Mouse (Mus musculus) lung, embryonic 14.5 days (tissue): ENCODE results near the gene Adprhl1. TPM values are rescaled to one million over a fixed set of nuclear protein-coding genes. Genes with fewer than 3 reads are reported as not detected.
A peak's percentile ranks its signal among the peaks of the same experiment; 100 is the strongest.

Source experiments
- ATAC-seq: fragments of 200-750 bp; cut with Nextera tagmentation; 2 replicates; pipeline ENCODE4 v1.8.0; 2017; ENCODE audit warnings: mild to moderate bottlenecking, moderate TSS enrichment, moderate library complexity; ENCODE audit not compliant: insufficient read depth
- DNase-seq: peaks from one replicate; pipeline ENCODE4 v3.0.0-alpha.2; 2015
- H3K27ac ChIP-seq: fragments of 300-500 bp; sonication (generic); 2 replicates; pipeline ENCODE4 v1.5.1; 2014; ENCODE audit warnings: low read depth, mild to moderate bottlenecking, moderate library complexity
- H3K27me3 ChIP-seq: fragments of 300-500 bp; sonication (generic); 2 replicates; pipeline ENCODE4 v1.6.1; 2014; ENCODE audit warnings: low read length, control low read depth; ENCODE audit not compliant: insufficient read depth
- H3K36me3 ChIP-seq: fragments of 300-500 bp; sonication (generic); 2 replicates; pipeline ENCODE4 v1.6.1; 2014; ENCODE audit warnings: control low read depth; ENCODE audit not compliant: insufficient read depth
- H3K4me1 ChIP-seq: fragments of 300-500 bp; sonication (generic); 2 replicates; pipeline ENCODE4 v1.6.1; 2014; ENCODE audit warnings: antibody characterized with exemption, control low read depth; ENCODE audit not compliant: insufficient read depth
- H3K4me2 ChIP-seq: fragments of 300-500 bp; sonication (generic); 2 replicates; pipeline ENCODE4 v1.6.1; 2014; ENCODE audit warnings: mild to moderate bottlenecking
- H3K4me3 ChIP-seq: fragments of 300-500 bp; sonication (generic); 2 replicates; pipeline ENCODE4 v1.5.1; 2014; ENCODE audit warnings: low read depth, low read length
- H3K9ac ChIP-seq: fragments of 300-500 bp; sonication (generic); 2 replicates; pipeline ENCODE4 v1.6.1; 2014
- H3K9me3 ChIP-seq: fragments of 300-500 bp; sonication (generic); 2 replicates; pipeline ENCODE4 v1.6.1; 2016; ENCODE audit warnings: low read depth, low read length, control low read depth
- CTCF ChIP-seq: IDR thresholded peaks from 2 replicates; pipeline ENCODE4 v1.5.1; 2016; ENCODE audit warnings: antibody characterized with exemption, low read depth
- WGBS: fragments of 180-500 bp; shearing (Covaris S2); extraction: QIAGEN DNeasy Blood & Tissue Kit; methylation state at CpG from one replicate; pipeline ENCODE4 v1.1.7; 2014; 5-methylcytosine and 5-hydroxymethylcytosine counted together
- microRNA counts: library from miRNA; unstranded; fragments of <30 nt; microRNA quantifications from one replicate; lab custom pipeline; 2016
- microRNA-seq: library from miRNA; unstranded; fragments of <30 nt; microRNA quantifications from one replicate; pipeline ENCODE4, GENCODE M21; 2016; ENCODE audit warnings: borderline number of aligned reads
- polyA plus RNA-seq: library from polyadenylated mRNA; unstranded; fragments of >200 nt; fragmentation: Nextera tagmentation; extraction: Ambion mirVana; gene quantifications from 2 replicates; pipeline ENCODE4 v1.2.1, GENCODE M21; 2014

The Adprhl1 gene
- polyA plus RNA-seq, 1 experiment from 2014 or later, result not detected

DNA sequence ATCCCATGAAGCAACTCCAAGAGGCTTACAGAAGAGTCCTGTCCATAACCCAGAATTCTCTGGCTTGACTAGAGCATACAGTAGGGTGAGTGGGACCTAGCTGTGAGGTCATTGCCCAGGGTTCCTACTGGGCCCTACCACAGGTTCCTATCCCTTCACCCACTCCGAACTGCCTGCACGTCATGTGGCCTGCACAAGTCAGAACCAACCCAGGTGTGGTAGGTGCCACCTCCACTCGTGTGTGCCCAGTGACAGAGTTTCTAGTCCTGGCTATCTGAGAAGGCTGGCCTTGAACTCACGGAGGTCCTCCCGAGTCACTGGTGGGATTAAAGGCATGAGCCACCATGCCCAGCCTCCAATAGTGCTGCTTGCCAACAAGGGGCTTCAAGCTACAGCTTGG lies 75.8 kb downstream of the Adprhl1 start:
- TF ChIP-seq CTCF, result no peak
- DNase-seq (no peak), ATAC-seq (no peak)
- Histone ChIP-seq H3K4me3 (no peak overlapping the region), H3K27me3 (no peaks in the 10 kb centered on the region), H3K36me3 (peaks cover 48% of the 10 kb centered on the region), H3K9me3 (no peaks in the 10 kb centered on the region), H3K9ac (no peak overlapping the region), H3K4me2 (no peak overlapping the region), H3K4me1 (no peaks in the 10 kb centered on the region), H3K27ac (no peak overlapping the region)
- 91% methylated on average over 5 of the region's 5 CpGs for WGBS

DNA sequence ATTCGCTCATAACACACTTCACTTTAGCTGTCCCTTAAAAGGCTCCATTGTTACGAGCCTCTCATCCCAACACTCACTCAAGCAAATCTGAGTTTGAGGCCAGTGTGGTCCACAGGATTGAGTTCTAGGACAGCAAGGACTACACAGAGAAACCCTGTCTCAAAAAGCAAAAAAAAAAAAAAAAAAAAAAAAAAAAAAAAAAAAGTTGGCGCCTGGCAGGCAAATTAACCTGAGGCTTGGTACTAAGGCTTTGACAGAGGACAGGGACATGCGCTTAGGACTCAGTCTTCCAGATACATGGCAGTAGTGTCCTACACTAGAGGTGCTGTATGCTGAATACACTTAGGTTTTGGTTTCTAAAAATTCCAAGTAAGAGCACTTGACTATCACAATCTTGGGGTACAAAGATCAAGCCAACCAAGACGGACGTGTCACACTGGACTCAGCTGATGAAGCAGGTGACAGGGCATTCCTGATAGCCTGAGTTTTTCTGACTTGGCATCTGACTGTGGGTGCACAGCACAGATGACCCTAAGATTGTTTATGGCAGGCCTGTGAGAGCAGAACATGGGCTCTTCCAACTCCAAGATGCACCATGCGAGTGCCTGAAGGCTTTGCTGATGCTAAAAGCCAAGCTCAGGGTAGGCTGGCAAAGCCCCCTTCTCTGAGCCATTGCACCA lies 76.6 kb downstream of the Adprhl1 start:
- ATAC-seq (no peak), DNase-seq (no peak)
- Histone ChIP-seq H3K36me3 (peaks cover 56% of the 10 kb centered on the region), H3K9me3 (no peaks in the 10 kb centered on the region), H3K4me1 (no peaks in the 10 kb centered on the region), H3K27ac (no peak overlapping the region), H3K4me2 (no peak overlapping the region), H3K27me3 (no peaks in the 10 kb centered on the region), H3K9ac (no peak overlapping the region), H3K4me3 (no peak overlapping the region)
- no peak for TF ChIP-seq CTCF
- WGBS, result 86% methylated on average over 7 of the region's 7 CpGs

DNA sequence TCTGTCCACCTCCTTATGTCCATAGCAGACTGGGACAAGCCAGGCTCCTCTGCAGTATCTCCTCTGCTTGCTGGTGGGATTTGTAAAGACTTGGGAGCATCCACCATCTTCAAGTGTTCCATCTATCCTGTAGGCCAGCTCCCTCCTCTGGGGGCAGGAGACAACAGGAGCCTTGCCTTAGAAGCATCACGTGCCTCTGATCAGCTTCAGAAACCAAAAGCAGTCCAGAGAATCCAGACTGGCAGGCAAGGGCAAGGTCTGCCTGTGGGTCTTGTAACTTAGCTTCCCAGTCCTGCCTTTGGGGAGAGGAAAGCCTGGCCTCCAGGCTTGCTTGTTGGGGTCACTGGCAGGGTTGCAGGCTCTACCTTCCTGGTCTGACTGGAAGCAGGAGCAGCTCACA lies 78.3 kb downstream of the Adprhl1 start:
- no peak for TF ChIP-seq CTCF
- no peak overlapping the region for H3K4me3 ChIP-seq
- DNase-seq (no peak), ATAC-seq (no peak)
- H3K27me3 ChIP-seq, result no peaks in the 10 kb centered on the region
- H3K27ac ChIP-seq, result no peak overlapping the region
- H3K36me3 ChIP-seq, result peaks cover 69% of the 10 kb centered on the region
- no peaks in the 10 kb centered on the region for H3K4me1 ChIP-seq
- no peaks in the 10 kb centered on the region for H3K9me3 ChIP-seq
- H3K9ac ChIP-seq, result no peak overlapping the region
- 93% methylated on average over 1 of the region's 1 CpGs for WGBS
- no peak overlapping the region for H3K4me2 ChIP-seq

DNA sequence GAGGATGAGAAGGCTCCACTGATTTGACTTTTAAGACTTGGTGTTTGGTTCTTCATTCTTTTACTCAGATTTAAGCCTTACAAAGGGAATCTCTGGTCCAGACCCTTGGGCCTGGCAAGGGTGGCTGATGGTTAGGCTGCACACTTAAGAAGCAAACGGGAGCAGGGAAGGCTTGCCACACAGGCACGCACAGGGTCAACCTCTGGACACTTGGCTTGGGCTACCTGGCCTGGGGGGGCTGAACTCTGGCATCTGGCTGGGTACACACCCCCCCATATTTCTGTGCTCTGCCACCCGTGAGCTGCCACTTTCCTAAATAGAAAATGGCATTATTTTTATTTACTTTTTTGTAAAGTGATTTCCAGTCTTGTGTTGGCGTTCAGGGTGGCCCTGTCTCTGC lies 79.2 kb downstream of the Adprhl1 start:
- Histone ChIP-seq H3K27me3 (no peaks in the 10 kb centered on the region), H3K9ac (no peak overlapping the region), H3K36me3 (peaks cover 78% of the 10 kb centered on the region), H3K4me1 (no peaks in the 10 kb centered on the region), H3K4me3 (no peak overlapping the region), H3K4me2 (no peak overlapping the region), H3K27ac (no peak overlapping the region), H3K9me3 (no peaks in the 10 kb centered on the region)
- DNase-seq (no peak), ATAC-seq (no peak)
- TF ChIP-seq CTCF, result no peak
- WGBS, result 83% methylated on average over 4 of the region's 4 CpGs

DNA sequence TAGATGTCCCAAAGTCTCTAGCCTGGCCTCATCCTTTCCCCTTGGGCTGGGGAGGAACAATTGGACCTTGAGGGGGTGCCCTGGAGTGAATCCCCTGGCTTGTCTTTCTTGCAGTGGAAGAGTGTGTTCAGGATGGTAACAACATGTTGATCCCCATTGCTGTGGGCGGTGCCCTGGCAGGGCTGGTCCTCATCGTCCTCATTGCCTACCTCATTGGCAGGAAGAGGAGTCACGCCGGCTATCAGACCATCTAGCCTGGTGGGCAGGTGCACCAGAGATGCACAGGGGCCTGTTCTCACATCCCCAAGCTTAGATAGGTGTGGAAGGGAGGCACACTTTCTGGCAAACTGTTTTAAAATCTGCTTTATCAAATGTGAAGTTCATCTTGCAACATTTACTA lies 79.7 kb downstream of the Adprhl1 start:
- TF ChIP-seq CTCF, result no peak
- no peaks in the 10 kb centered on the region for H3K27me3 ChIP-seq
- no peak for DNase-seq

More for the DNA sequence above, 79.7 kb downstream of the Adprhl1 start:
- Histone ChIP-seq H3K9me3 (no peaks in the 10 kb centered on the region), H3K9ac (no peak overlapping the region), H3K36me3 (peaks cover 83% of the 10 kb centered on the region), H3K4me1 (no peaks in the 10 kb centered on the region), H3K4me2 (no peak overlapping the region), H3K27ac (no peak overlapping the region), H3K4me3 (no peak overlapping the region)
- no peak for ATAC-seq
- 91% methylated on average over 4 of the region's 4 CpGs for WGBS

MicroRNAs within 50 kb of the gene (microRNA counts, 519-probe panel; counts per million panel counts)
- microRNA mmu-miR-1968 (lab: Ali Mortazavi, UCI), result 1,995 counts per million, percentile 21 among the panel's probes with 10 or more counts

Small RNA genes lying within 50 kb of the gene (microRNA-seq; reads per million reads assigned to microRNA genes)
- gene Mir1968, result 5.0 reads per million, percentile 17 among the genes with 10 or more reads in this experiment

Other genes starting within 250 kb of the Adprhl1 start
- gene F7, start 228.1 kb downstream of the Adprhl1 start, polyA plus RNA-seq, result 0.09 TPM in 1 of 2 replicates, not detected in the other
- 0.88 and 1.1 TPM in 2 replicates for gene F10, start 216.9 kb downstream of the Adprhl1 start, polyA plus RNA-seq
- 0.29 and 0.38 TPM in 2 replicates for gene Proz, start 193.2 kb downstream of the Adprhl1 start, polyA plus RNA-seq
- 39.2 and 40.0 TPM in 2 replicates for gene Pcid2, start 148.7 kb downstream of the Adprhl1 start, polyA plus RNA-seq
- 93.2 and 98.9 TPM in 2 replicates for gene Cul4a, start 148.5 kb downstream of the Adprhl1 start, polyA plus RNA-seq
- gene Lamp1, start 95.0 kb downstream of the Adprhl1 start, polyA plus RNA-seq, result 309 and 315 TPM in 2 replicates
- gene Grtp1, start 53.5 kb downstream of the Adprhl1 start, polyA plus RNA-seq, result 4.8 and 5.6 TPM in 2 replicates
- gene Dcun1d2, start 34.0 kb upstream of the Adprhl1 start, polyA plus RNA-seq, result 26.2 TPM in 2 replicates
- gene Tmco3, start 34.0 kb upstream of the Adprhl1 start, polyA plus RNA-seq, result 36.8 and 44.0 TPM in 2 replicates
- gene Tfdp1, start 84.6 kb upstream of the Adprhl1 start, polyA plus RNA-seq, result 216 and 219 TPM in 2 replicates
- not detected in 2 replicates for gene Atp4b, start 142.7 kb upstream of the Adprhl1 start, polyA plus RNA-seq
- not detected in 2 replicates for gene Grk1, start 150.9 kb upstream of the Adprhl1 start, polyA plus RNA-seq
- gene Tmem255b, start 181.0 kb upstream of the Adprhl1 start, polyA plus RNA-seq, result 0.59 and 0.95 TPM in 2 replicates
- gene Gas6, start 240.3 kb upstream of the Adprhl1 start, polyA plus RNA-seq, result 43.5 and 47.1 TPM in 2 replicates